Mouse (Mus musculus) MEL (cell line): ENCODE data around the gene BC035044. TPM values are rescaled to one million over a fixed set of nuclear protein-coding genes. Genes with fewer than 3 reads are reported as not detected.
"Not testable (repeated sequence)": the region's sequence is repeated elsewhere in the genome, so short reads cannot be mapped to it uniquely, and the experiment has no call there.

Experiments
- DNase-seq: peaks from one replicate; pipeline ENCODE4 v3.0.0; 2011; ENCODE audit warnings: low read depth, low spot score
- H3K27ac ChIP-seq: 2 replicates; pipeline ENCODE4 v1.5.1; 2012; ENCODE audit warnings: low read depth, mild to moderate bottlenecking, control low read depth, low read length, moderate library complexity; ENCODE audit not compliant: control insufficient read depth
- H3K27me3 ChIP-seq, 2 experiments: fragments of 150-350 bp in 1 of 2; sonication (generic) in 1 of 2; 2 replicates each; pipeline ENCODE4 v1.6.1; 2012; ENCODE audit warnings: low read length in 2 of 2, mild to moderate bottlenecking in 2 of 2, improper control_type of control experiment in 1 of 2, moderate library complexity in 1 of 2; ENCODE audit not compliant: insufficient read depth in 2 of 2, control insufficient read depth in 1 of 2
- H3K36me3 ChIP-seq, 2 experiments: 2 replicates each; pipeline ENCODE4 v1.6.1; 2012 to 2014; ENCODE audit warnings: low read length in 2 of 2, improper control_type of control experiment in 1 of 2, inconsistent platforms in 1 of 2, mild to moderate bottlenecking in 1 of 2; ENCODE audit not compliant: insufficient read depth in 2 of 2, control insufficient read depth in 1 of 2
- H3K4me1 ChIP-seq, 2 experiments: fragments of 150-350 bp in 1 of 2; sonication (generic) in 1 of 2; 2 replicates each; pipeline ENCODE4 v1.6.1; 2012; ENCODE audit warnings: low read length in 2 of 2, improper control_type of control experiment in 1 of 2, mild to moderate bottlenecking in 1 of 2; ENCODE audit not compliant: insufficient read depth in 2 of 2, control insufficient read depth in 1 of 2
- H3K4me3 ChIP-seq, 2 experiments: fragments of 150-350 bp in 1 of 2; sonication (generic) in 1 of 2; 2 replicates each; pipeline ENCODE4 v1.5.1; 2012; ENCODE audit warnings: low read depth in 2 of 2, low read length in 2 of 2, mild to moderate bottlenecking in 2 of 2, moderate library complexity in 2 of 2, control low read depth in 1 of 2, improper control_type of control experiment in 1 of 2; ENCODE audit not compliant: control insufficient read depth in 1 of 2, insufficient read depth in 1 of 2
- H3K79me2 ChIP-seq: 2 replicates; pipeline ENCODE4 v1.6.1; 2012; ENCODE audit warnings: mild to moderate bottlenecking, low read length, moderate library complexity; ENCODE audit not compliant: control insufficient read depth, poor library complexity, insufficient read depth
- H3K9ac ChIP-seq: 2 replicates; pipeline ENCODE4 v1.6.1; 2012; ENCODE audit warnings: low read depth, mild to moderate bottlenecking, control low read depth, low read length, moderate library complexity; ENCODE audit not compliant: control insufficient read depth, poor library complexity, severe bottlenecking
- H3K9me3 ChIP-seq: fragments of 150-350 bp; sonication (generic); replicated peaks from 2 replicates; pipeline ENCODE4 v1.6.1; 2012; ENCODE audit warnings: mild to moderate bottlenecking, low read length, improper control_type of control experiment, moderate library complexity; ENCODE audit not compliant: insufficient read depth
- CTCF ChIP-seq, 3 experiments: IDR thresholded peaks in 2 of 3; conservative IDR thresholded peaks in 1 of 3; 2 replicates each; pipeline ENCODE4 v1.5.1; 2011 to 2012; ENCODE audit warnings: low read length in 3 of 3, low read depth in 2 of 3, mild to moderate bottlenecking in 2 of 3, improper control_type of control experiment in 1 of 3, inconsistent platforms in 1 of 3, mixed read lengths in 1 of 3, moderate library complexity in 1 of 3; ENCODE audit not compliant: control insufficient read depth in 1 of 3, insufficient read depth in 1 of 3, poor library complexity in 1 of 3, severe bottlenecking in 1 of 3
- ELF1 ChIP-seq: IDR thresholded peaks from 2 replicates; pipeline ENCODE4 v1.6.1; 2014; ENCODE audit warnings: low read depth, mild to moderate bottlenecking, inconsistent platforms, low read length, improper control_type of control experiment, moderate library complexity
- JUND ChIP-seq: IDR thresholded peaks from 2 replicates; pipeline ENCODE4 v1.6.1; 2011; ENCODE audit warnings: low read depth, mild to moderate bottlenecking, improper control_type of control experiment, low read length
- MAFK ChIP-seq: IDR thresholded peaks from 2 replicates; pipeline ENCODE4 v1.6.1; 2011; ENCODE audit warnings: low read depth, mild to moderate bottlenecking, low read length, improper control_type of control experiment, borderline replicate concordance
- POLR2AphosphoS2 ChIP-seq: IDR thresholded peaks from 2 replicates; pipeline ENCODE4 v1.6.1; 2011; ENCODE audit warnings: low read length, improper control_type of control experiment
- SIN3A ChIP-seq: IDR thresholded peaks from 2 replicates; pipeline ENCODE4 v1.6.1; 2012; ENCODE audit warnings: low read length, improper control_type of control experiment, inconsistent platforms
- SMC3 ChIP-seq: IDR thresholded peaks from 2 replicates; pipeline ENCODE4 v1.6.1; 2011; ENCODE audit warnings: low read depth, low read length, improper control_type of control experiment
- TBP ChIP-seq: IDR thresholded peaks from 2 replicates; pipeline ENCODE4 v1.8.0; 2011; ENCODE audit warnings: low read depth, low read length, improper control_type of control experiment
- ZNF384 ChIP-seq: IDR thresholded peaks from 2 replicates; pipeline ENCODE4 v1.6.1; 2012; ENCODE audit warnings: low read depth, mild to moderate bottlenecking, inconsistent platforms, low read length, improper control_type of control experiment
- polyA plus RNA-seq, 2 experiments: library from polyadenylated mRNA; stranded (reverse) in 1 of 2; unstranded in 1 of 2; fragments of >175 nt in 1 of 2; fragments of >200 nt in 1 of 2; gene quantifications; 2 replicates each; pipeline versions ENCODE4 v1.2.1 to v1.2.4; 2012; ENCODE audit warnings: low replicate concordance in 2 of 2, low read depth in 1 of 2; ENCODE audit not compliant: insufficient read length in 2 of 2, insufficient read depth in 1 of 2, missing spikeins in 1 of 2
- total RNA-seq: library from RNA; depleted of rRNA; stranded (reverse); fragments of 300-350 nt; gene quantifications from 2 replicates; pipeline ENCODE4 v1.2.3, GENCODE M21; 2012; rRNA removed

BC035044 gene
- total and polyA plus RNA-seq, 3 experiments = not detected

DNA sequence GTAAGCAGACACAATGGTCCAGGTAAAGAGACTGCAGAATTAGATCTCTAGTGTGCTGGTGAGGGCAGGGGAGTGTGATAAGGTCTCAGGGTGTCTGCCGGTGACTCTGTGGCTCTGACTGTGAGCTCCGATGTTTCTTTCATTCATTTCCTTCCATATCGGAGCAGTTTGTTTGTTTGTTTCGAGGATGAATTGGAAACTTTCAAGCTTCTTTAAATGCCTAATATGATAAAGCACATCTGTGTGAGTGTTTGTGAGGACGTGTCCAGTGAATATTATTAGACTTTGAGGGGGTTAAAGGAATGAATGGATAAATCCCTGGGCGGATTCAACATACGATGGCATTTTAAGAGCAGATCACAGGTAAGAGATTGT is 91.0 kb downstream of the BC035044 start:
- Histone ChIP-seq H3K4me1 (peaks cover 5 to 9% of the 10 kb centered on the region in 2 experiments; a peak in 2 of 4 replicates), H3K9ac (peak overlapping the region; percentile 51)
- no peak for TF ChIP-seq POLR2AphosphoS2
- TF ChIP-seq CTCF (IDR thresholded peaks at IDR 0.05 in 2 of 3, conservative IDR thresholded peaks at IDR 0.05 in 1 of 3; ENCODE audit: control insufficient read depth in 1 of 3, insufficient read depth in 1 of 3, low read depth in 2 of 3, low read length in 3 of 3, poor library complexity in 1 of 3, severe bottlenecking in 1 of 3) = peak in 1 of 3 experiments; percentile 5; a peak in 3 of 6 replicates
- TF ChIP-seq, all 39 proteins: peak for 1
- Histone ChIP-seq H3K27ac (no peak overlapping the region), H3K27me3 (no peaks in the 10 kb centered on the region), H3K4me3 (peak overlapping the region; percentile 76 to 83), H3K9me3 (no peaks in the 10 kb centered on the region), H3K79me2 (no peaks in the 10 kb centered on the region), H3K36me3 (no peaks in the 10 kb centered on the region)
- DNase-seq = peak; percentile 54

GRCm38 (mm10) chr6:128799144-128799895 is 91.6 kb downstream of the BC035044 start:
- H3K36me3 ChIP-seq, H3K4me1 ChIP-seq, H3K27ac ChIP-seq, H3K79me2 ChIP-seq, H3K27me3 ChIP-seq, H3K9me3 ChIP-seq: not testable (repeated sequence)
- peak overlapping the region; percentile 76 to 83 for H3K4me3 ChIP-seq
- TF ChIP-seq JUND = peak; percentile 63; the same call in 1 of the 2 replicates
- TF ChIP-seq MAFK = peak; percentile 90
- 0 out of 2 replicates have a peak, but pooled peaks have one; percentile 27 for TF ChIP-seq ZNF384
- TF ChIP-seq CTCF (IDR thresholded peaks at IDR 0.05 in 2 of 3, conservative IDR thresholded peaks at IDR 0.05 in 1 of 3; ENCODE audit: control insufficient read depth in 1 of 3, insufficient read depth in 1 of 3, low read depth in 2 of 3, low read length in 3 of 3, poor library complexity in 1 of 3, severe bottlenecking in 1 of 3) = peak; percentile 24 to 40 (median 34); a peak in 5 of 6 replicates
- TF ChIP-seq TBP = peak; percentile 99
- TF ChIP-seq SMC3 = 0 out of 2 replicates have a peak, but pooled peaks have one; percentile 7
- TF ChIP-seq SIN3A = 0 out of 2 replicates have a peak, but pooled peaks have one; percentile 9
- TF ChIP-seq ELF1 = peak; percentile 27; the same call in 1 of the 2 replicates
- peak overlapping the region; percentile 63 for H3K9ac ChIP-seq
- DNase-seq = peak; percentile 83

Other genes with a start within 250 kb of the BC035044 start
- gene Clec2h, start 228.7 kb downstream of the BC035044 start, total RNA-seq = not detected in 2 replicates
- not detected for gene Clec2h, start 228.7 kb downstream of the BC035044 start, polyA plus RNA-seq
- gene Klrb1, start 168.1 kb downstream of the BC035044 start, total RNA-seq = not detected in 2 replicates
- gene Klrb1, start 168.1 kb downstream of the BC035044 start, polyA plus RNA-seq = not detected
- gene Klrb1c, start 101.9 kb downstream of the BC035044 start, total RNA-seq = not detected in 2 replicates
- gene Klrb1c, start 101.9 kb downstream of the BC035044 start, polyA plus RNA-seq = not detected
- gene Gm44511, start 64.8 kb downstream of the BC035044 start, total RNA-seq = not detected in 2 replicates
- gene Gm44511, start 64.8 kb downstream of the BC035044 start, polyA plus RNA-seq = not detected
- gene Klrb1b, start 64.8 kb downstream of the BC035044 start, total RNA-seq = not detected in 2 replicates
- not detected for gene Klrb1b, start 64.8 kb downstream of the BC035044 start, polyA plus RNA-seq
- not detected in 2 replicates for gene Clec2i, start 3.5 kb downstream of the BC035044 start, total RNA-seq
- gene Clec2i, start 3.5 kb downstream of the BC035044 start, polyA plus RNA-seq = not detected
- gene Clec2g, start 43.3 kb upstream of the BC035044 start, total RNA-seq = not detected in 2 replicates
- under 1 TPM in 1 of 2 experiments, not detected in 1; 0.04 TPM for gene Clec2g, start 43.3 kb upstream of the BC035044 start, polyA plus RNA-seq
- gene Klrb1f, start 154.8 kb upstream of the BC035044 start, total RNA-seq = 0.16 and 0.27 TPM in 2 replicates
- gene Klrb1f, start 154.8 kb upstream of the BC035044 start, polyA plus RNA-seq = under 1 TPM in 1 of 2 experiments, not detected in 1; 0.52 TPM
- gene Clec2e, start 209.8 kb upstream of the BC035044 start, total RNA-seq = not detected in 2 replicates
- not detected for gene Clec2e, start 209.8 kb upstream of the BC035044 start, polyA plus RNA-seq